Mouse (Mus musculus): ENCODE data around the gene Afm.

DNA sequence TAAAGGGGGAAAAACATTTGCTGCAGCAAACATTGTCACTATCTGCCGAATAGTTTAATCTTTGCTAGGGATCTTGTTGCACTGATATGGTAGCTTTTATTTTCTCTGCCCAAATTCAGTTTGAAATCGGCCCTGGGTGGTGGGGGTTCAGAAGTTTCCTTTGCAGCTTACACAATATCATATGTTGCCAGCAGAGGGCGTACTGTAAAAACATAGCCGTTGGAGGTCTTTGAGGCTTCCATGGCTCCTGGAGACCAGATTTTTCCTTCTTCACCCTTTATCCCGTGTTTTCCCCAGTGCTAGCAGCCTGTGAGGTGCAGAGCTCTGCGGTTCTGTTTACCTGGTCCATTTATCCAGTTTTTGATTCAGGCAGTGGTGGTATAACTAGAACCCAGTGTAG, 82.7 kb downstream of the Afm start:
- TF ChIP-seq CTCF (IDR thresholded peaks at IDR 0.05; ENCODE audit: low read depth) (peak; percentile 75), EP300 (IDR thresholded peaks at IDR 0.05; ENCODE audit: low read depth) (no peak)
